Mouse (Mus musculus) WW6 (cell line): ENCODE measurements around the gene Nfyc.
A peak's percentile ranks its signal among the peaks of the same experiment; 100 is the strongest.

ENCODE experiments used
- DNase-seq: peaks from one replicate; pipeline ENCODE4 v3.0.0-alpha.2; 2013; ENCODE audit warnings: low read depth, low spot score

Nfyc gene

GRCm38 (mm10) chr4:120831472-120831871 is at the start of gene Nfyc:
TSS of gene Nfyc (minus strand) at chr4:120831572.
- DNase-seq: no peak

GRCm38 (mm10) chr4:120880731-120881432 is 49.5 kb upstream of the Nfyc start:
- no peak for DNase-seq

GRCm38 (mm10) chr4:120879386-120879785 is 48.0 kb upstream of the Nfyc start:
- no peak for DNase-seq

GRCm38 (mm10) chr4:120878728-120879127 is 47.4 kb upstream of the Nfyc start:
- no peak for DNase-seq

- DNase-seq: no peak
These were observed 44.6 kb upstream of the Nfyc start for GRCm38 (mm10) chr4:120875961-120876360.

- DNase-seq: no peak
These were observed 38.9 kb upstream of the Nfyc start for GRCm38 (mm10) chr4:120870262-120870748.

GRCm38 (mm10) chr4:120868988-120869387 is 37.6 kb upstream of the Nfyc start:
- DNase-seq: no peak

- DNase-seq: no peak
These were observed 36.9 kb upstream of the Nfyc start for GRCm38 (mm10) chr4:120868246-120868645.

GRCm38 (mm10) chr4:120866211-120866610 is 34.8 kb upstream of the Nfyc start:
- peak; percentile 22 for DNase-seq

GRCm38 (mm10) chr4:120859865-120860264 is 28.5 kb upstream of the Nfyc start:
- no peak for DNase-seq

- no peak for DNase-seq
These were observed 25.0 kb upstream of the Nfyc start for GRCm38 (mm10) chr4:120856376-120856775.

- no peak for DNase-seq
These were observed 24.1 kb upstream of the Nfyc start for GRCm38 (mm10) chr4:120855360-120856060.

- peak; percentile 28 for DNase-seq
These were observed 23.4 kb upstream of the Nfyc start, which contains the start of gene Rims3 for GRCm38 (mm10) chr4:120854588-120855319. TSS of gene Rims3 (plus strand) at chr4:120854816.

GRCm38 (mm10) chr4:120850946-120851345 is 19.6 kb upstream of the Nfyc start:
- DNase-seq: peak; percentile 57

- DNase-seq: no peak
These were observed 18.1 kb upstream of the Nfyc start for GRCm38 (mm10) chr4:120849451-120849850.

GRCm38 (mm10) chr4:120848909-120849308 is 17.5 kb upstream of the Nfyc start:
- no peak for DNase-seq

GRCm38 (mm10) chr4:120845098-120845497 is 13.7 kb upstream of the Nfyc start:
- DNase-seq: no peak

- no peak for DNase-seq
These were observed 13.2 kb upstream of the Nfyc start for GRCm38 (mm10) chr4:120844423-120845082.

GRCm38 (mm10) chr4:120841342-120841741 is 10.0 kb upstream of the Nfyc start:
- DNase-seq: no peak

- DNase-seq: no peak
These were observed 605 bp downstream of the Nfyc start for GRCm38 (mm10) chr4:120830767-120831166.

- no peak for DNase-seq
These were observed 5.0 kb downstream of the Nfyc start for GRCm38 (mm10) chr4:120826418-120826817.
